Mouse (Mus musculus): ENCODE data around the gene Plcd3.

The Plcd3 gene

GRCm38 (mm10) chr11:103117591-103118009 lies 16.1 kb upstream of the Plcd3 start:
- peak; percentile 62 for DNase-seq (ENCODE audit: low read depth)

GRCm38 (mm10) chr11:103116959-103117590 lies 15.6 kb upstream of the Plcd3 start:
- peak; percentile 87 for DNase-seq (ENCODE audit: low read depth)

GRCm38 (mm10) chr11:103116008-103116818 lies 14.8 kb upstream of the Plcd3 start, which contains the start of gene Hexim1:
Gene Hexim1 (plus strand): TSS chr11:103116231.
- DNase-seq (ENCODE audit: low read depth): peak; percentile 100

GRCm38 (mm10) chr11:103115163-103116007 lies 13.9 kb upstream of the Plcd3 start:
- peak; percentile 89 for DNase-seq (ENCODE audit: low read depth)

- DNase-seq (ENCODE audit: low read depth): peak; percentile 46
These were observed 12.9 kb upstream of the Plcd3 start for GRCm38 (mm10) chr11:103114270-103114943.

GRCm38 (mm10) chr11:103113771-103114170 lies 12.3 kb upstream of the Plcd3 start:
- DNase-seq (ENCODE audit: low read depth): no peak

GRCm38 (mm10) chr11:103113005-103113404 lies 11.5 kb upstream of the Plcd3 start:
- no peak for DNase-seq (ENCODE audit: low read depth)

GRCm38 (mm10) chr11:103112552-103112912 lies 11.1 kb upstream of the Plcd3 start:
- DNase-seq (ENCODE audit: low read depth): no peak

- DNase-seq (ENCODE audit: low read depth): no peak
These were observed 10.6 kb upstream of the Plcd3 start for GRCm38 (mm10) chr11:103111881-103112551.

- DNase-seq (ENCODE audit: low read depth): no peak
These were observed 9.8 kb upstream of the Plcd3 start for GRCm38 (mm10) chr11:103111301-103111700.

- no peak for DNase-seq (ENCODE audit: low read depth)
These were observed 4.9 kb upstream of the Plcd3 start for GRCm38 (mm10) chr11:103106386-103106785.

GRCm38 (mm10) chr11:103105810-103106209 lies 4.4 kb upstream of the Plcd3 start:
- no peak for DNase-seq (ENCODE audit: low read depth)

- no peak for DNase-seq (ENCODE audit: low read depth)
These were observed 3.8 kb upstream of the Plcd3 start for GRCm38 (mm10) chr11:103105180-103105725.

GRCm38 (mm10) chr11:103104469-103104868 lies 3.0 kb upstream of the Plcd3 start:
- no peak for DNase-seq (ENCODE audit: low read depth)

- no peak for DNase-seq (ENCODE audit: low read depth)
These were observed 2.2 kb upstream of the Plcd3 start for GRCm38 (mm10) chr11:103103621-103104020.

- peak; percentile 99 for DNase-seq (ENCODE audit: low read depth)
These were observed 1.4 kb upstream of the Plcd3 start for GRCm38 (mm10) chr11:103102725-103103349.

- peak; percentile 70 for DNase-seq (ENCODE audit: low read depth)
These were observed 526 bp upstream of the Plcd3 start for GRCm38 (mm10) chr11:103101866-103102501.

- DNase-seq (ENCODE audit: low read depth): no peak
These were observed 1.1 kb downstream of the Plcd3 start for GRCm38 (mm10) chr11:103100361-103100760.

GRCm38 (mm10) chr11:103099352-103099940 lies 2.0 kb downstream of the Plcd3 start:
- no peak for DNase-seq (ENCODE audit: low read depth)

Measured in NIH3T3 (cell line).